Mouse (Mus musculus): ENCODE data around the gene Rxra.

Rxra gene

DNA sequence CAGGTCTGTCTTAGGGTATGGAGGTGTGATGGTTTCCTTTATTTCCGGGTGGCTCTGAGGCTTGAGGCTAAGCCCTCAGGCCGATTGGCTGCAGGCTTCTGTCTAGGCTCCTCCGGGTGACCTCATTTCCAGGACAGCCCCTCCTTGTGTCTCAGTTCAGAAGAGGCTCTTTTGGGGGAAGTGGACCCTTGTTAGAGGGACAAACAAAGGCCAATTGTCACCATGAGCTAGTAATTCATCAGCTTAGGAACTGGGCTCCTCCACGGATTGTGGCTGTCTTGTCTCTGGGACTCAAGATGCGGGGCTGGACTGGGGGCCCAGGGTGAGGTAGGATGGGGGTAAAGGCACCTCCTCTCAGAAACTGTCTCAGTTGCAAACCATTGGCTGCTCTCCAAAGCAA lies 5.5 kb upstream of the Rxra start:
- no peak for DNase-seq (ENCODE audit: low spot score in 2 of 2)

DNA sequence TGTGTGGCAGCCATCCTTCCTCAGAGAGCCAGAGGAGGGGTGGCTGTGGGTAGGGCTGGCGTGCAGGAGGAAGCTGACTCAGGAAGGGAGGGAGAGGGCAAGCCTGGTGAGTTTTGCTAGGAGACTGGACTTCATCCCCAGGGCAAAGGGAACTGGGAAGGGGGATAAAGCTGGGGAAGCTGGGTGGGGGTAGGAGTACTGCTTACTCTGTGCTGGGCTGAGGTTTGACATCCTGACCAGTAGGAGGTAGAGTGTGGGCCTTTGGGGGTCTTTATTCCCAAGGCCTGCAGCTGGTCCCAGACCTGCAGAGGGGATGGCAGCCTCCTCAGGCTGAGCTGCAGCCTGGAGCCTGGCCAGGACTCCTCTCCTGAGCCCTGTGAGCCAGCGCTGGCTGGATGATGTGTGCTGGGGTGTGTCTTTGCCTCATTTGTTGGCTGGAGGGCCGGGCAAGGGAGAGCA lies 4.6 kb upstream of the Rxra start:
- DNase-seq (ENCODE audit: low spot score in 2 of 2) = no peak

GRCm38 (mm10) chr2:27676478-27677325 lies 462 bp downstream of the Rxra start:
- DNase-seq (ENCODE audit: low spot score in 2 of 2) = peak; percentile 51 to 54

GRCm38 (mm10) chr2:27677411-27678310 lies 1.4 kb downstream of the Rxra start:
- peak; percentile 25 to 49 for DNase-seq (ENCODE audit: low spot score in 2 of 2)

GRCm38 (mm10) chr2:27678331-27678730 lies 2.1 kb downstream of the Rxra start:
- no peak for DNase-seq (ENCODE audit: low spot score in 2 of 2)

GRCm38 (mm10) chr2:27678836-27679480 lies 2.7 kb downstream of the Rxra start:
- DNase-seq (ENCODE audit: low spot score in 2 of 2) = no peak

- DNase-seq (ENCODE audit: low spot score in 2 of 2) = no peak
Observed at GRCm38 (mm10) chr2:27679621-27680025, 3.4 kb downstream of the Rxra start.

- peak in 1 of 2 experiments; percentile 16 for DNase-seq (ENCODE audit: low spot score in 2 of 2)
Observed at GRCm38 (mm10) chr2:27680058-27680457, 3.8 kb downstream of the Rxra start.

GRCm38 (mm10) chr2:27680595-27680994 lies 4.4 kb downstream of the Rxra start:
- no peak for DNase-seq (ENCODE audit: low spot score in 2 of 2)

GRCm38 (mm10) chr2:27681426-27681825 lies 5.2 kb downstream of the Rxra start:
- no peak for DNase-seq (ENCODE audit: low spot score in 2 of 2)

DNA sequence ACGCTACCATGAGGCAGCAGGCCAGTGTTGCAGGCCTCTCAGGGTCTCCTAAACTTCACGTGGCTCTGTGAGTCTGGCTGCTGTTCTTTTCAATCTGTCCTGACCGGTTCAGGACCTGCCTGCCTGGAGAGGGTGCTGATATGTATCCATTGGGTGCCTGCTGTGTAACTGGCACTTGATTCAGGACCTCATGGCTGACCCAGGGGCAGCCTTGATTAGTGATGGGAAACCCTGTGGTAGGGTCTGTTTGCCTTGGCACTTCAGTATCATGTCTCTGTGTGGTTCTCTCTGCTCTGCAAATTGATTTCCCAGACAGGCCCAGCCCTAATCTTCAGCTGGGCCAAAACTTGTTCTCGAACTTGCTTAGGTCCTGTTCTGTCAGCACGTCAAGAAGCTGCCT lies 5.9 kb downstream of the Rxra start:
- DNase-seq (ENCODE audit: low spot score in 2 of 2) = no peak

DNA sequence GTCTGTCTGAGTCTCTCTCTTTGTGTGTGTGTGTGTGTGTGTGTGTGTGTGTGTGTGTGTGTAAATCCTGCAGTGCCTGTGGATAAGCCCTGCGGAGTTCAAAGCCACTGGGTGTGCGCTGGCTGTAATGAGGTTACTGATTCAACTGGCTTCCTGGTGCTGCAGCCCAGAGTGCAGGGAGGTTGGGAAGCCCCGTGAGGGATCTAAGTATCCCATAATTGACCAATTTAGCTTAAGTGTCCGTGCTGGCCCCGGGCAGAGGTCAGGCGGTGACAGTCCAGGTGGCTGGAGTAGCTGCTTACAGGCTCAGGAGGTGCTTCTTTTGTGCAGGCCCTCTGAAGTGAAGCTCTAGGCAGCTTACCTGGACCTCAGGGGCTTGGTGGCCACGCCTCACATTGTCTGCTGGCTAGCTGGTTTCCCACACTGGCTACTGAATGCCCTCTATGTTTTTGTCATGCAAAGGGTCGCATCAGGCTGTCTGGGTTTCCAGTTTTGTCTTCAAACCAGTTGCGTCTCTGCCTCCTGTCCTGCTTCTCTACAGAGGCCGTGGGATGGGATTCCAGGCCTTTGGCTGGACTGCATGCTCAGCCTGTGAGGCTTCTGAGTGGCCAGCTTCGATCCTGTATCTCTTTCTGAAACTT lies 7.9 kb downstream of the Rxra start:
- no peak for DNase-seq (ENCODE audit: low spot score in 2 of 2)

- DNase-seq (ENCODE audit: low spot score in 2 of 2) = no peak
Observed at GRCm38 (mm10) chr2:27685917-27686316, 9.7 kb downstream of the Rxra start.

DNA sequence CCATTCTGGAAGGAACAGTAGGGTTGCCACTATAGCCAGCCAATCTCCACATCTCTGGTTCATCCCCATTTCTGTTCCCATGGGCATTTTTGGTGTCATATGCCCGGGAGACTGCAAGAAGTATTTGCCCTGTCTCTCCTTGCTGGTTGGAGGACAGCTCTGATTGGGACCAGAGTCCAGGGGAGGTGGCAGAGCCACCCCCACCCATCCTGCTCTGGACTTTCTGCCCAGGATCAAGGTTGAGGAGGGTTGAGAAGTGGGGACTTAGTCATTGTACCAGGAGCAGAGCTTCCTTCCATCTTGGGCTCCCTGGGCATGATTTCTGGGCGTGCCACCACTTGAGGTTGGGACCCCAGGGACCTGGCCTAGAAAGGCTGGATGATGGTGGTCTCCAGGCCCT lies 10.1 kb downstream of the Rxra start:
- DNase-seq (ENCODE audit: low spot score in 2 of 2) = no peak

- no peak for DNase-seq (ENCODE audit: low spot score in 2 of 2)
Observed at GRCm38 (mm10) chr2:27687041-27687440, 10.8 kb downstream of the Rxra start.

DNA sequence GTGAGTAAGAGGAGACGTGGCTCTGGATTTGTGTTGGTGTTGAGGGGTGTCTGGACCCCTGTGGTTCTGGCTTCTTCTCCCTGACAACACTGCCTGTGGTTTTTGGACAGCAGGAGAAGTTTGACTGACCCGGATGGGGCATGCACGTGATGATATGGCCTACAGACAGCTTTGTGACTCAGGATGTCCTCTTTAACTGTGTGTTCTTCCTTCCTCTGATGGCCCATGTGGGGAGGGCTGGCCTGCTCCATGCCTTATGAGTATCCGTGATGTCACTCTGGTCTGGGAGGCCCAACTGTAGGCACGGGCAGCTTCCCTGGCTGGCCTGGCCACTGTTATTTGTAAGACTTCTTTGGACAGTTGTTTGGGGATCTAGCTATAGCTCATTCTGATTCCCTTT lies 11.7 kb downstream of the Rxra start:
- DNase-seq (ENCODE audit: low spot score in 2 of 2) = no peak

- no peak for DNase-seq (ENCODE audit: low spot score in 2 of 2)
Observed at GRCm38 (mm10) chr2:27690714-27691113, 14.5 kb downstream of the Rxra start.

DNA sequence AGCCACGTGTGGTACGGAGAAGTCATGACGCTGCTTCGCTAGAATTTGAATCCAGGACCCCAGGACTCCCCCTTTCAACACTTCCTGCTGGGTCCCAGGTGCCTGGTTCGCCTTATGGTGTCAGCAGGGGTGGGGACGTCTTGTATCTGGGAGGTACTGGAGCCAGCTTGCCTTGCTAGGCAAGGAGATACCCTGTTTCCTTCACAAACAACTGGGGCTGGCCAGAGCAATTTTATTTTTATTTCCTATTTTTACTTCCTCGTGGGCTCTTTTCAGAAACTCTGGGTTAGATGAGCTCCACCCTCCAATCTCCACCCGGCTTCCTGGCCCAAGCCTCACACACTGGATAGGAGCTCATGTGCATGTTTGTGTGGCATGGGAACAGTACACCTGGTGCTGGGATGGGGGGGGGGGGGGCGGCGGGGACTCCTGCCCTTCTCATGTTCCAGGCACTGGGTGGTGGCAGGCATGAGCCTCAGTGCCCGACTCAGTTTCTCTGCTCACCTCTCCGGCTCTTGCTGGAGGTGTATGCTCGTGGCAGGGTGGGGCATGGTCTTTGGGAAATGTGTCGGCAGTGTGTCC lies 15.0 kb downstream of the Rxra start:
- no peak for DNase-seq (ENCODE audit: low spot score in 2 of 2)

- DNase-seq (ENCODE audit: low spot score in 2 of 2) = no peak
Observed at GRCm38 (mm10) chr2:27692608-27693007, 16.4 kb downstream of the Rxra start.

DNA sequence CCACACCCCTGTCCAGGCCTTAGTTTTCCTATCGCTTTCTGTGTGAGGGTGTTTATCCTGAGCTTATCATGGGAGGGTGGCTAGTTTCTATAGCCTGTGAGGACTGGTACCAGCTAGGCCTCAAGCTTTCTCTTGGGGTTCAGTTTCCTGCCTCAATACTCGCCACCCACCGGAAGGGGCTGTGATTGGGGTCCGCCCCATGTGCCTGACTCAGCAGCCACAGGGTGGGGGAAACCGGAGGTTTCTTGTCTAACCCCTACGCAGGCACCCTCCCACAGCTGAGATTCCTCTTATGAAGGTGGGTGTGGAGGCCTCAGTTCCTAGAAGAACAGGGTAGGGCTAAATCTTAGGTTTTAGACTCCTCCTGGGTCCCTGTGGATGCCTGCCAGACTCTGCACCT lies 17.4 kb downstream of the Rxra start:
- DNase-seq (ENCODE audit: low spot score in 2 of 2) = peak; percentile 53 to 54

GRCm38 (mm10) chr2:27699574-27699973 lies 23.3 kb downstream of the Rxra start:
- DNase-seq (ENCODE audit: low spot score in 2 of 2) = no peak
